Mouse (Mus musculus) myocyte (in vitro differentiated cells): ENCODE data around the gene Arhgap8.

Experiments
- MYOD1 ChIP-seq, 3 experiments: IDR thresholded peaks; one replicate each; pipeline ENCODE4 v1.6.1; 2011; ENCODE audit warnings: control low read depth in 2 of 3, low read depth in 2 of 3, mild to moderate bottlenecking in 2 of 3, moderate library complexity in 1 of 3; ENCODE audit not compliant: insufficient read length in 2 of 3, control insufficient read depth in 1 of 3
- POLR2AphosphoS2 ChIP-seq: IDR thresholded peaks from one replicate; pipeline ENCODE4 v1.6.1; 2011; ENCODE audit warnings: low read depth, control low read depth; ENCODE audit not compliant: insufficient read length

GRCm38 (mm10) chr15:84672308-84672615, 47.6 kb upstream of the Arhgap8 start:
- no peak for TF ChIP-seq POLR2AphosphoS2
- TF ChIP-seq MYOD1 (IDR thresholded peaks at IDR 0.05; ENCODE audit: control insufficient read depth in 1 of 3, insufficient read length in 2 of 3, low read depth in 2 of 3): no peak
